15 mouse cellular contexts compared by ENCODE assay signal in the genomic region with DNA sequence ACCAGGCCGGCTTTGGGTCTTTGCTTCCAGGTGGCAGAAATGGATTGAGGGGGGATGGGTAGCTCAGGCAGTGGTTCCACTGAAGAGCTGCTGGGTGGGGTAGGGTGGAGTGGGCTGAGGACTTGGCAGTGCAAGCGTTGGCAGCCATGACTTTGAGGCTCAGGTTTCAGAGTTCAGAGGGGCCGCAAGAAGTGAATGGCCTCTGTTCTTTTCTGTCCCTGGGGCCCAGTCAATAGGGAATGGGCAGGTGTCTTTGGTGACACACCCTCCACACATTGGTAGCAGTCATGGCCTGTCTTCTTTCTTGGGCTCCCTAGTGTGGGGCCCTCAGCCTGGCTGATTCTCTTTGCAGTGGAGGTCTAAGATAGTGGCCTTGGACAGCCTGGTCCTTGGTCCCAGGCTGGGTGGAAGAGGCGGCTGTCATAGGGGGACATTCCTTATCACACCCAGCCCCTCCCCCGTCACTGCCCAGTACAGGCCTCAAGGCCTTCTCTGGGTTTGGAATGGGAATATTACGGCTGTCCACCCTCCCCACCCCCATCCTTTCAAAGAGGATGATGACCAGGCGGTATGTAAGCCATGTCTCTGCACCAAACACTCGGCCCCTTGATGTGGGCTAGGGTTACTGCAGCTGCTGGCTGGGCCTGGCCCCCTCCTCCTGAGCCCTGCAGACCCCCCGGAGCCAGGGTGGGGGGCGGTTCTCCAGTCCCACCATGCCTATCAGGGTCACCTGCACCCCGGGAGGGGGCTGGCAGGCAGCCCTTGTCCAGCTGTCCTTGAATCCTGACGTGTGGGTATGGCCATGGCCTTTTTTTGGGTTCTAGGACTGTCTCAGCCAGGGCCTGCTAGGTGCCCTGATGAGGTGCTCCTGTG. TPM values are rescaled to one million over a fixed set of nuclear protein-coding genes. Genes with fewer than 3 reads are reported as not detected.
DNase-seq lines count a peak whose midpoint lies in the region; ATAC-seq lines count a peak whose summit lies in the region.
"Had no signal": no experiment of that assay in that cellular context is flagged by ENCODE, and none has a peak within 500 bp of the region (broad histone marks: within the 10 kb centered on the region; RNA-seq: fewer than 3 reads in every experiment).

No protein-coding gene starts in this region.

- H3K27ac ChIP-seq in heart, embryonic 10.5 days: peak overlapping the region; percentile 72
- H3K27ac ChIP-seq in midbrain, embryonic 11.5 days (ENCODE audit: low read depth, low read length): no peak overlapping the region
- no peak overlapping the region for H3K27ac ChIP-seq in midbrain, embryonic 15.5 days
- H3K27ac ChIP-seq in intestine, embryonic 15.5 days: peak overlapping the region; percentile 45; the same call in 1 of the 2 replicates
- H3K27ac ChIP-seq: lung, embryonic 15.5 days; neural tube, embryonic 13.5 days had no signal

- ATAC-seq in midbrain, embryonic 11.5 days (ENCODE audit: low FRiP score): 0 out of 2 replicates have a peak, but pooled peaks have one; percentile 2
- no peak for ATAC-seq in midbrain, embryonic 15.5 days (replicated peaks)
- ATAC-seq in intestine, embryonic 15.5 days: peak; percentile 84
- ATAC-seq in granulocyte monocyte progenitor cell, adult 5-6 weeks (replicated peaks; ENCODE audit: poor library complexity, severe bottlenecking): no peak
- ATAC-seq: CD4-positive, CD25-positive, alpha-beta regulatory T cell, adult 4 months had no signal

- H3K4me2 ChIP-seq in midbrain, embryonic 11.5 days: no peak overlapping the region
- H3K4me2 ChIP-seq in midbrain, embryonic 15.5 days: no peak overlapping the region
- H3K4me2 ChIP-seq in intestine, embryonic 15.5 days (replicated peaks): 0 out of 2 replicates have a peak overlapping the region, but pooled peaks have one; percentile 3
- H3K4me2 ChIP-seq: lung, embryonic 15.5 days; neural tube, embryonic 13.5 days had no signal

- H3K9me3 ChIP-seq in heart, embryonic 10.5 days: no peaks in the 10 kb centered on the region
- no peaks in the 10 kb centered on the region for H3K9me3 ChIP-seq in midbrain, embryonic 11.5 days (ENCODE audit: control insufficient read depth, low read length)
- no peaks in the 10 kb centered on the region for H3K9me3 ChIP-seq in midbrain, embryonic 15.5 days
- H3K9me3 ChIP-seq in intestine, embryonic 15.5 days: no peaks in the 10 kb centered on the region
- H3K9me3 ChIP-seq: lung, embryonic 15.5 days; neural tube, embryonic 13.5 days had no signal

- DNase-seq in heart, embryonic 10.5 days (ENCODE audit: low spot score): peak; percentile 78
- no peak for DNase-seq in heart, adult 8-10 months (ENCODE audit: low spot score)
- no peak for DNase-seq in midbrain, embryonic 11.5 days (ENCODE audit: low spot score, missing footprints)
- no peak for DNase-seq in left cerebral cortex, adult 9 months (ENCODE audit: low spot score in 2 of 2)
- DNase-seq: cerebellum, postnatal 36 days; heart, postnatal 14 days; kidney, adult 8-10 months; midbrain, embryonic 14.5 days; right cerebral cortex, postnatal 14 days had no signal

- no peak overlapping the region for H3K4me3 ChIP-seq in heart, embryonic 10.5 days
- no peak overlapping the region for H3K4me3 ChIP-seq in midbrain, embryonic 11.5 days (ENCODE audit: low read depth, low read length)
- H3K4me3 ChIP-seq in midbrain, embryonic 15.5 days: no peak overlapping the region
- no peak overlapping the region for H3K4me3 ChIP-seq in intestine, embryonic 15.5 days (replicated peaks)
- H3K4me3 ChIP-seq: lung, embryonic 15.5 days; neural tube, embryonic 13.5 days had no signal

- 64% methylated on average over 12 of the region's 12 CpGs for WGBS in heart, embryonic 10.5 days
- WGBS in midbrain, embryonic 11.5 days: 85% methylated on average over 12 of the region's 12 CpGs
- 88% methylated on average over 12 of the region's 12 CpGs for WGBS in midbrain, embryonic 15.5 days
- 60% methylated on average over 12 of the region's 12 CpGs for WGBS in intestine, embryonic 15.5 days

- H3K4me1 ChIP-seq in heart, embryonic 10.5 days: peaks cover 61% of the 10 kb centered on the region
- no peaks in the 10 kb centered on the region for H3K4me1 ChIP-seq in midbrain, embryonic 11.5 days (ENCODE audit: control insufficient read depth, insufficient read depth, low read length)
- no peaks in the 10 kb centered on the region for H3K4me1 ChIP-seq in midbrain, embryonic 15.5 days
- peaks cover 37% of the 10 kb centered on the region for H3K4me1 ChIP-seq in intestine, embryonic 15.5 days (replicated peaks)

- no peaks in the 10 kb centered on the region for H3K27me3 ChIP-seq in heart, embryonic 10.5 days (ENCODE audit: insufficient read depth, poor library complexity, severe bottlenecking)
- H3K27me3 ChIP-seq in midbrain, embryonic 11.5 days (ENCODE audit: control insufficient read depth, insufficient read depth, low read length): no peaks in the 10 kb centered on the region
- H3K27me3 ChIP-seq in midbrain, embryonic 15.5 days (replicated peaks): no peaks in the 10 kb centered on the region
- H3K27me3 ChIP-seq in intestine, embryonic 15.5 days (replicated peaks): no peaks in the 10 kb centered on the region
- H3K27me3 ChIP-seq: lung, embryonic 15.5 days; neural tube, embryonic 13.5 days had no signal

- peaks cover 54% of the 10 kb centered on the region for H3K36me3 ChIP-seq in heart, embryonic 10.5 days
- peaks cover 5% of the 10 kb centered on the region for H3K36me3 ChIP-seq in midbrain, embryonic 11.5 days (ENCODE audit: control insufficient read depth, insufficient read depth, low read length)
- no peaks in the 10 kb centered on the region for H3K36me3 ChIP-seq in midbrain, embryonic 15.5 days (replicated peaks)
- peaks cover 19% of the 10 kb centered on the region for H3K36me3 ChIP-seq in intestine, embryonic 15.5 days

- no peak overlapping the region for H3K9ac ChIP-seq in midbrain, embryonic 11.5 days (ENCODE audit: low read length)
- H3K9ac ChIP-seq in midbrain, embryonic 15.5 days: no peak overlapping the region
- H3K9ac ChIP-seq in intestine, embryonic 15.5 days: no peak overlapping the region
- H3K9ac ChIP-seq: lung, embryonic 15.5 days; neural tube, embryonic 13.5 days had no signal

RNA-seq across cellular contexts. Expression of a gene that starts 11.8 kb away (rescaled TPM):
- 29.0 and 31.3 TPM in 2 replicates for polyA plus RNA-seq in heart, embryonic 10.5 days (2016; fragmentation: Nextera tagmentation; extraction: Ambion mirVana)
- total RNA-seq in heart, adult 8-10 months (2022): 10 to 100 TPM; 22.5 to 30.0 (median 26.3) TPM
- 11.9 and 15.0 TPM in 2 replicates for polyA plus RNA-seq in midbrain, embryonic 11.5 days (2014; fragmentation: Nextera tagmentation; extraction: Ambion mirVana)
- 5.5 and 6.0 TPM in 2 replicates for polyA plus RNA-seq in midbrain, embryonic 15.5 days (2015; fragmentation: Nextera tagmentation; extraction: Ambion mirVana)
- 21.8 and 26.3 TPM in 2 replicates for polyA plus RNA-seq in intestine, embryonic 15.5 days (2015; fragmentation: Nextera tagmentation; extraction: Ambion mirVana)
- total RNA-seq in granulocyte monocyte progenitor cell, adult 5-6 weeks (2014; fragmentation: Nextera tagmentation): 2.0 and 5.1 TPM in 2 replicates
- total RNA-seq in granulocyte monocyte progenitor cell, adult 5-6 weeks (2017): 0.86 and 1.5 TPM in 2 replicates

RNA-seq across cellular contexts. Expression of a gene that starts 28.6 kb away (rescaled TPM):
- 0.58 and 0.85 TPM in 2 replicates for polyA plus RNA-seq in heart, embryonic 10.5 days (2016; fragmentation: Nextera tagmentation; extraction: Ambion mirVana)
- total RNA-seq in heart, adult 8-10 months (2022): under 1 TPM in 1 of 4 experiments, not detected in 3; 0.06 TPM
- polyA plus RNA-seq in midbrain, embryonic 11.5 days (2014; fragmentation: Nextera tagmentation; extraction: Ambion mirVana): 0.69 and 0.81 TPM in 2 replicates
- 4.0 and 4.1 TPM in 2 replicates for polyA plus RNA-seq in midbrain, embryonic 15.5 days (2015; fragmentation: Nextera tagmentation; extraction: Ambion mirVana)
- polyA plus RNA-seq in intestine, embryonic 15.5 days (2015; fragmentation: Nextera tagmentation; extraction: Ambion mirVana): 3.6 and 4.9 TPM in 2 replicates
- not detected in 2 replicates for total RNA-seq in granulocyte monocyte progenitor cell, adult 5-6 weeks (2014; fragmentation: Nextera tagmentation)
- total RNA-seq in granulocyte monocyte progenitor cell, adult 5-6 weeks (2017): 0.10 TPM in 1 of 2 replicates, not detected in the other
- total RNA-seq: heart, postnatal 14 days had no signal

RNA-seq across cellular contexts. Expression of a gene that starts 34.5 kb away (rescaled TPM):
- 7.9 and 8.5 TPM in 2 replicates for polyA plus RNA-seq in heart, embryonic 10.5 days (2016; fragmentation: Nextera tagmentation; extraction: Ambion mirVana)
- 1 to 10 TPM; 5.1 to 8.9 (median 6.1) TPM for total RNA-seq in heart, adult 8-10 months (2022)
- polyA plus RNA-seq in midbrain, embryonic 11.5 days (2014; fragmentation: Nextera tagmentation; extraction: Ambion mirVana): 8.6 TPM in 2 replicates
- 33.9 and 36.7 TPM in 2 replicates for polyA plus RNA-seq in midbrain, embryonic 15.5 days (2015; fragmentation: Nextera tagmentation; extraction: Ambion mirVana)
- 11.1 and 11.2 TPM in 2 replicates for polyA plus RNA-seq in intestine, embryonic 15.5 days (2015; fragmentation: Nextera tagmentation; extraction: Ambion mirVana)
- 9.3 and 9.5 TPM in 2 replicates for total RNA-seq in granulocyte monocyte progenitor cell, adult 5-6 weeks (2014; fragmentation: Nextera tagmentation)
- 8.3 and 9.1 TPM in 2 replicates for total RNA-seq in granulocyte monocyte progenitor cell, adult 5-6 weeks (2017)

RNA-seq across cellular contexts. Expression of a gene that starts 43.9 kb away (rescaled TPM):
- 15.1 and 16.3 TPM in 2 replicates for polyA plus RNA-seq in heart, embryonic 10.5 days (2016; fragmentation: Nextera tagmentation; extraction: Ambion mirVana)
- 10 to 100 TPM; 17.9 to 27.3 (median 21.1) TPM for total RNA-seq in heart, adult 8-10 months (2022)
- polyA plus RNA-seq in midbrain, embryonic 11.5 days (2014; fragmentation: Nextera tagmentation; extraction: Ambion mirVana): 9.2 TPM in 2 replicates
- 12.1 and 15.9 TPM in 2 replicates for polyA plus RNA-seq in midbrain, embryonic 15.5 days (2015; fragmentation: Nextera tagmentation; extraction: Ambion mirVana)
- 12.0 and 12.8 TPM in 2 replicates for polyA plus RNA-seq in intestine, embryonic 15.5 days (2015; fragmentation: Nextera tagmentation; extraction: Ambion mirVana)
- total RNA-seq in granulocyte monocyte progenitor cell, adult 5-6 weeks (2014; fragmentation: Nextera tagmentation): 13.3 and 18.6 TPM in 2 replicates
- total RNA-seq in granulocyte monocyte progenitor cell, adult 5-6 weeks (2017): 5.9 and 6.4 TPM in 2 replicates

Comparison
In these comparisons a context has a peak if more than half of its experiments do, and no peak if none do; other contexts are left out.
1. ATAC-seq: peak in midbrain, embryonic 11.5 days (single experiment) and intestine, embryonic 15.5 days (single experiment); none in midbrain, embryonic 15.5 days (single experiment) and granulocyte monocyte progenitor cell, adult 5-6 weeks (single experiment).
2. H3K27ac ChIP-seq: peak in heart, embryonic 10.5 days (single experiment) and intestine, embryonic 15.5 days (single experiment); none in midbrain, embryonic 11.5 days (single experiment) and midbrain, embryonic 15.5 days (single experiment).